Mouse (Mus musculus): ENCODE data around the gene Acot2. TPM values are rescaled to one million over a fixed set of nuclear protein-coding genes. Genes with fewer than 3 reads are reported as not detected.
"Not testable (repeated sequence)": the region's sequence is repeated elsewhere in the genome, so short reads cannot be mapped to it uniquely, and the experiment has no call there.

Gene Acot2
- polyA plus RNA-seq, 1 experiment from 2014 or later = 15.2 TPM

DNA sequence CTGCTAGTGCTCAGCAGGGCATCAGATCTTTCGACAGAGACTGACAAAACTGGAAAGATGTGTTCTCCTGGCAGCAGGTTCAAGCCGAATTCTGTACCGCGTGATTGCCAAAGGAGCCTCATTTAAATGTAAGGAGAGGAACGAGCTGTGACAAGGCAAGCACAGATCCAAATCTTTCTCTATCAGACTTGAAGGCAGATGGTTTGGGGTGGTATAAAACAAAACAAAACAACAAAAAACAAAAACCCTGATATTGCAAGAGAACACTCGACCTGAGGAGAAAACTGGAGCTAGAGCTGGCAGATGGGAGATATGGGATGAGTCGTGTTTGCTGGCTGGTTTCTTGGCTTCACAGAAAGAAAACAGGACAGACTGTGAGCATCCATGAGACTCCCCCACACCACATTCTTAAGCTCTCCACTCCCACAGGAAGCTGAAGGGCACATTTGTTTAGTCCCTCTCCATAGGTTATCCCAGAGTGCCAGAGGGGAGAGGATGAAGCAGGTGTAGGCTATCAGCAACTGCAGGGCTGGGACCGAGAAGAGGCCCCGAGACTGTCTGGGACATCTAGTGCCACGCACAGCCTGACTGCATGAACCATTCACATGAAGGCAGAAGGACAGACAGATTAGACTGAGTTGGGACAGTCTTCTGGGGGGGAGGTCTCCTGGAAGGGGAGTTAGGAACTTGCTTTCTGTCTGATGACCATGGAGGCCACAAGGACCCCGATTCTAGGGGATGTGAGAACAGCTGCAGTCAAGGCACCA is 10.9 kb downstream of the Acot2 start:
- ATAC-seq = no peak

DNA sequence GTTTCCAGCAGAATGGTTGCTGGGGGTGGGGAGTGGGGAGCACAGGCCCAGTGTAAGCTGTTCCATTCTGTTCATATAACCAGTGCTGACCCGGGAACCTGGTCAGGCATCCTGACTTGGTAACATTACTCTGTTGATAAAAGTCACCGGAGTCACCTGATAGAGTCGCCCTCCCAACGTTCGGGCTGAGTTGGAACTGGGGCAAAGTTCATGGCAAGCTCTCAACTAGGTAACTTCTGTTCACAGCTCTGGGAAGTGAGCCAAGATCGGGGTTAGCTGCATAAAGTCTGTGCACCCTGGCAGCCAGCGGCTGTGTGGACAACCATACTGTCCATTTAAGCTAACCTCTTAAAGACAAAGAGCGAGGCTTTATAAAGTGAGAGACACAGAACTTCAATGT is 11.6 kb downstream of the Acot2 start:
- ATAC-seq = peak; percentile 72; the same call in 1 of the 2 replicates

More for the DNA sequence above, 10.9 kb downstream of the Acot2 start:
- H3K4me3 ChIP-seq = no peak overlapping the region
- H3K9me3 ChIP-seq (replicated peaks) = 0 out of 2 replicates have a peak, but pooled peaks cover 5% of the 10 kb centered on the region
- H3K4me2 ChIP-seq = no peak overlapping the region
- H3K27me3 ChIP-seq (replicated peaks) = no peaks in the 10 kb centered on the region
- H3K36me3 ChIP-seq = peaks cover 3% of the 10 kb centered on the region
- no peak overlapping the region for H3K9ac ChIP-seq
- no peaks in the 10 kb centered on the region for H3K4me1 ChIP-seq
- 54% methylated on average over 11 of the region's 11 CpGs for WGBS (ENCODE audit: insufficient replicate concordance)
- 0 out of 2 replicates have a peak overlapping the region, but pooled peaks have one; percentile 37 for H3K27ac ChIP-seq

DNA sequence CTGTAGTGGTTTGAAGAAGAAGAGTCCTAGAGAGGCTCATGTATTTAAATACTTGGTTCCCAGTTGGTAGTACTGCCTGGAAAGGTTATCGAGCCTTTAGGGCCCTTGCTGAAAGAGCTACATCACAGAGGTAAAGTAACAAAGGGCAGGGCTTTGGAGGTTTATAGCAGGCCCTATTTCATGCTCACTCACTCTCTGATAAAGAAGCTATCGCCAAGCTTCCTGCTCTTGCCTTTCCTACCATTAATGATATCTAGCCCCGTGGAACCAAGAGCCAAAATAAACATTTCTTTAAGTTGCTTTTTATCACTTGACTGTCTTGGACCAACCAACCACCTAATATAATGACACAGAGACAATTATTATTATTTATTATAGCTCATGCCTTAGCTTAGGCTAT is 12.8 kb downstream of the Acot2 start:
- ATAC-seq = no peak

More for the DNA sequence above, 11.6 kb downstream of the Acot2 start:
- 70% methylated on average over 8 of the region's 8 CpGs for WGBS (ENCODE audit: insufficient replicate concordance)
- not testable (repeated sequence) for H3K4me3 ChIP-seq; H3K9ac ChIP-seq; H3K9me3 ChIP-seq (replicated peaks); H3K27me3 ChIP-seq (replicated peaks); H3K4me2 ChIP-seq; H3K36me3 ChIP-seq; H3K4me1 ChIP-seq; H3K27ac ChIP-seq

DNA sequence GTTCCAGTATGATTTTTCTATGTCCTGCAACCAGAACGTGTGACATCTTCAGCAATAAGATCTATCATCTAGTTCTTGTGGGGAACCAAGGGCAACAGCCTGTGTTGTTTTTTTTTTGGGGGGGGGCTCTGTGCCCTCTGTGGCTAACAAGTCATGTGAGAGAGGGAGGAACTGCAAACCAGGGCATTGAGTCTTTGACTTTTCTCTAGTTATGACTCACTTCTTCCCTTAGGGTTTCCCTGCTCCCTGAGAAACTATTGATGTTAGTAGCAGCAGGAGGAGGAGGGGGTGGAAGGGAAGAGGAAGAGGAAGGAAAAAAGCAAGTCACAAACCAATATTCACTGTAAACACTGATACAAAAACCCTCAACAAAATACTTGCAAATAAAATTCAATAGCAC is 16.2 kb downstream of the Acot2 start:
- Histone ChIP-seq H3K4me1 (no peaks in the 10 kb centered on the region), H3K27me3 (replicated peaks) (peaks cover 8% of the 10 kb centered on the region), H3K27ac (no peak overlapping the region), H3K9ac (no peak overlapping the region), H3K36me3 (no peaks in the 10 kb centered on the region), H3K4me2 (no peak overlapping the region), H3K4me3 (no peak overlapping the region), H3K9me3 (replicated peaks) (0 out of 2 replicates have a peak, but pooled peaks cover 5% of the 10 kb centered on the region)
- 54% methylated on average over 1 of the region's 1 CpGs for WGBS (ENCODE audit: insufficient replicate concordance)
- ATAC-seq = no peak

More for the DNA sequence above, 12.8 kb downstream of the Acot2 start:
- H3K9me3 ChIP-seq (replicated peaks) = 0 out of 2 replicates have a peak, but pooled peaks cover 5% of the 10 kb centered on the region
- H3K4me2 ChIP-seq = no peak overlapping the region
- H3K36me3 ChIP-seq = no peaks in the 10 kb centered on the region
- no peak overlapping the region for H3K4me3 ChIP-seq
- no peaks in the 10 kb centered on the region for H3K4me1 ChIP-seq
- H3K27ac ChIP-seq = no peak overlapping the region
- no peaks in the 10 kb centered on the region for H3K27me3 ChIP-seq (replicated peaks)
- no peak overlapping the region for H3K9ac ChIP-seq
- WGBS (ENCODE audit: insufficient replicate concordance) = 57% methylated on average over 3 of the region's 3 CpGs

DNA sequence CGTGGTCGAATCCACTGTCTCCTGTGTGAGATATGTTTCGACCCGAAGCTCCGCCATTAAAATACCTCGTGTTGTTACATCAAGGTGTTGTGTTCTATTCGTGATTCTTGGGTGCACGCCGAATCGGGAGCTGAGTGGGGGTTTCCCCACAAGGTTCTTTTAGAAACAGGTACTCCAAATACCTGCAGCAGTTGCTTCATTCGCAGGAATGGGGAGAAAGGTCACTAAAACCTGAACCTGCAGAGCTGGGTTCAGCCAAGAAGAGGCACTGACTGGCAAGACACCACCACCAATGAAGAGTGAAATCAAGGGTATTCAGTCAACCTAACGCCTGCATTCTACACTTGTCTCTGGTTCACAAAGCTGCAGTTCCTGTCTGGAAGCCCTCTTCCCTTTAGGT is 20.6 kb downstream of the Acot2 start:
- Histone ChIP-seq H3K27me3 (replicated peaks) (peaks cover 47% of the 10 kb centered on the region), H3K4me2 (no peak overlapping the region), H3K36me3 (no peaks in the 10 kb centered on the region), H3K27ac (no peak overlapping the region), H3K9me3 (replicated peaks) (no peaks in the 10 kb centered on the region), H3K4me3 (no peak overlapping the region), H3K9ac (no peak overlapping the region), H3K4me1 (no peaks in the 10 kb centered on the region; the same call in 1 of the 2 replicates)
- ATAC-seq = no peak
- WGBS (ENCODE audit: insufficient replicate concordance) = 72% methylated on average over 11 of the region's 12 CpGs

DNA sequence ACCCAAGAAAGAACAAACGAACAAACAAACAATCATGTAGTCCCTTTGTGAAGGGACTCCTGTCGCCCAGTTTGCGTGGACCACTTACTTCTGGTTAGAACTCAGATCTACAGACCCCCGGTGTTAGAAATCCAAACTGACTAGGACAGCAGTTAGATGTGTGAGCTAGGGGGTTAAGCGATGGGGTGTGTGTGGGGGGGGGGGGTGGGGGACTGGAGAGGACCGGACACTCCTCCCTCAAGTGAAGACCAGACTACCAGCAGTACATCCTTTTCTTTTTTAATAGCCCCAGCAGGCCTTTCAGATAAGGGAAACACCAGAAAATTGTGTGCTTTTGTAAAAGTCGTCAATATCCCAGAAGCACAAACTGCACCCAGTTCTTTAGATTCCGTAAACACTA is 21.1 kb downstream of the Acot2 start:
- H3K27ac ChIP-seq = no peak overlapping the region
- H3K4me2 ChIP-seq = 0 out of 2 replicates have a peak overlapping the region, but pooled peaks have one; percentile 56
- no peak overlapping the region; the same call in 1 of the 2 replicates for H3K4me3 ChIP-seq
- H3K36me3 ChIP-seq = no peaks in the 10 kb centered on the region
- no peak for ATAC-seq
- H3K9me3 ChIP-seq (replicated peaks) = no peaks in the 10 kb centered on the region
- 55% methylated on average over 8 of the region's 8 CpGs for WGBS (ENCODE audit: insufficient replicate concordance)
- H3K4me1 ChIP-seq = no peaks in the 10 kb centered on the region; the same call in 1 of the 2 replicates
- H3K27me3 ChIP-seq (replicated peaks) = peaks cover 47% of the 10 kb centered on the region
- H3K9ac ChIP-seq = no peak overlapping the region

DNA sequence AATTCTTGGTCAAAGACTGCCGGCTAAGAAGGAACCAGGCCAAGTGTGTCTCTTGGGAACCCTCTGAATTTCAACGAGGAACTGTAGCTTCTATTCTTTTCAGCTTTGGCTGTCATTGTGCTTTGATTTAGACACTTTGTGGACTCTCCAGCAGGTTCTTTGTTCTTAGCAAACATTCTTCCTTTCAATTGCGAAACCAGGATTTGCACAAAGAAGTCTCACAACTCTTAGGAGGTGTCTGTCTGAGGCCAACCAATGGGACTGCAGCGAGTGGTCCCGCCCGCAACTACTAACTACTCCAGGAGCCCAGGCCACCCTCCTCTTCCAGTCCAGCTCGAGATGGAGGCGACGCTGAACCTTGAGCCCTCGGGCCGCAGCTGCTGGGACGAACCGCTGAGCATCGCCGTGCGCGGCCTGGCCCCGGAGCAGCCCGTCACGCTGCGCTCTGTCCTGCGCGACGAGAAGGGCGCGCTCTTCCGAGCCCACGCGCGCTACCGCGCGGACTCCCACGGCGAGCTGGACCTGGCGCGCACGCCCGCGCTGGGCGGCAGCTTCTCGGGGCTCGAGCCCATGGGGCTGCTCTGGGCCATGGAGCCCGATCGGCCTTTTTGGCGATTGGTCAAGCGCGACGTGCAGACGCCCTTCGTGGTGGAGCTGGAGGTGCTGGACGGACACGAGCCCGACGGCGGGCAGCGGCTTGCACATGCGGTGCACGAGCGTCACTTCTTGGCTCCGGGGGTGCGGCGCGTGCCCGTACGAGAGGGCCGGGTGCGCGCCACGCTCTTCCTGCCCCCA is 21.7 kb downstream of the Acot2 start, which contains the start of gene Acot1:
Gene Acot1, plus strand, starts transcription at position 320 of the 795 bp plus-strand sequence.
- H3K36me3 ChIP-seq; H3K9ac ChIP-seq; H3K9me3 ChIP-seq (replicated peaks); H3K4me1 ChIP-seq: not testable (repeated sequence)
- Histone ChIP-seq H3K27me3 (replicated peaks) (peaks cover 47% of the 10 kb centered on the region), H3K4me3 (peak within 1 kb of the TSS; percentile 46), H3K27ac (0 out of 2 replicates have a peak within 1 kb of the TSS, but pooled peaks have one; percentile 20), H3K4me2 (peak within 1 kb of the TSS; percentile 56)
- peak; percentile 51; the same call in 1 of the 2 replicates for ATAC-seq
- WGBS (ENCODE audit: insufficient replicate concordance) = 2% methylated on average over 69 of the region's 70 CpGs

DNA sequence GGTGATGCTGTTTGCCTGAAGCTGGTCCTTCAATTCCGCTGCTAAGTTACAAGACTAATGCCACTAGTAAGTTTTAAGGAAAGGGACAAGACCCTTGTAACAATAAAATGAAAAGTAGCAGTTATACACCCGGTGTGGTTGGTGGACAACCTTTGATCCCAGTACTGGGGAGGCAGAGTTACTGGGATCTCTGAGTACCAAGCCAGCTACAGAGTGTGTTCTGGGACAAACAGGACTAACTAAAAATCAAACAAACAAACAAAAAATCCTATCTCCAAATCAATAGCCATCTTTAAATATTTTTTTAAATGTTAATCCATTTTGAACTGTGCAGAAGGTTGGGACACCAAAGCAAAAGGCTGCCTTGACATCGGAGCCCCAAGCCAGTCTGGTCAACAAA is 22.5 kb downstream of the Acot2 start:
- no peaks in the 10 kb centered on the region for H3K9me3 ChIP-seq (replicated peaks)
- 69% methylated on average over 3 of the region's 3 CpGs for WGBS (ENCODE audit: insufficient replicate concordance)
- H3K36me3 ChIP-seq = no peaks in the 10 kb centered on the region
- H3K4me3 ChIP-seq = peak overlapping the region; percentile 46
- no peak for ATAC-seq
- peak overlapping the region; percentile 56 for H3K4me2 ChIP-seq
- no peak overlapping the region for H3K27ac ChIP-seq
- H3K9ac ChIP-seq = no peak overlapping the region
- peaks cover 47% of the 10 kb centered on the region for H3K27me3 ChIP-seq (replicated peaks)
- H3K4me1 ChIP-seq = no peaks in the 10 kb centered on the region; the same call in 1 of the 2 replicates

DNA sequence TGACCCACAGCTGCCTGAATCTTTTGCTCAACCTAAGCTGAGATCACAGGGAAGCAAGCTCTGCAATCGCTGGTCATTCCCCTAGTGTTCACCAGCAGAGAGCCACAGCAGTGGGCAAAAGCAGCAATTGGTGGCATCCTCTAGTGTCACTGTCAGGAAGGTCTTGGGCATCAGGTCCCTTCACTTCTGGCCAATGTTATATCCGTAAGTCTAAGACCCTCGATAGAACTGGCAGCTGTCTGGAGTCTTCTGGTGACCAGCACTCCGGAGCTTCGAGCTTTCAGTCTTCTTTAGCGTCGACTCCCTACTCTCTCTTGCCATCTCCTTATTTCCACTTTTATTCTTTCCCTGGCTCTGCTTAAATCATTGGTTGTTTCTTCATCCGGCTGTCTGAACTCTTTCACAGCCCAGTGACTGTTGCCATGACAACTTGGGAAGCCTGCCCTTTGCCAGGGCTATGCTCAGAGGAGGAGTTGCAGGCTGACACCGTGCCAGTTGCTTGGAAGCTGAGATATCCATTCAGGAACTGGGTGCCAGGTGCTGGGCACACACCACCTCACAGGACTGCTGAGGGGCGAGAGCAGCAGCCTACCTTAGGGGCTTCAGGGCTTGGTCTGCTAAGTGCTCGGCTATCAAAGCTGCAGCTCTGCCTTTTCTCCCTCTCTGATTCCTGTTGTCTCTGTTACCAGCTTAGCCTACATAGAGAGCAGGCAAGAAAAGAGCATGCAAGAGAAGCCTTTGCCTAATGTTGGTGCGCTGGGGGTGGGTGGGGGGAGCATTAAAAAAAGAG is 23.8 kb downstream of the Acot2 start:
- ATAC-seq = no peak
- 0 out of 2 replicates have a peak overlapping the region, but pooled peaks have one; percentile 3 for H3K4me3 ChIP-seq
- no peak overlapping the region for H3K27ac ChIP-seq
- no peak overlapping the region for H3K9ac ChIP-seq
- H3K4me1 ChIP-seq = no peaks in the 10 kb centered on the region; the same call in 1 of the 2 replicates
- H3K4me2 ChIP-seq = peak overlapping the region; percentile 24
- H3K27me3 ChIP-seq (replicated peaks) = peaks cover 47% of the 10 kb centered on the region
- no peaks in the 10 kb centered on the region for H3K9me3 ChIP-seq (replicated peaks)
- H3K36me3 ChIP-seq = no peaks in the 10 kb centered on the region
- WGBS (ENCODE audit: insufficient replicate concordance) = 58% methylated on average over 12 of the region's 12 CpGs

DNA sequence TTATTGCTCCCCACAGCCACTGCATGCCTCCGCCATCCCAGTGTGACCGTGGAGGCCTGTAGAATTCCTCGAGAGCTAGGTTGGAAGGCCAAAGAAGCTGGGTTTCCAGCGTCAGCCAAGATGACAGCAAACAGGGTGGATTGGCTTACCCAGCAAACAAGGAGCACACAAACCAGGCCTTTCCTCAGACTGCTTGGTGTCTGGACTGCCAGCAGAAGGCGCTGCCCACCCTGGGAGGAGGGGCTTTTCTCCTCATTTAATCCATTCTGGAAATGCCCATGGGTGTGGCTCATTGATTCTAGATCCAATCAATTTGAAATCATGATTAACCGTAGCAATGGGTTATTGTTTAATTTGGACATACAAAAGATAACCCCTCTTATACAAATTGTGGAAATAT is 25.5 kb downstream of the Acot2 start:
- Histone ChIP-seq H3K9me3 (replicated peaks) (no peaks in the 10 kb centered on the region), H3K4me2 (no peak overlapping the region), H3K9ac (no peak overlapping the region), H3K4me3 (no peak overlapping the region), H3K4me1 (no peaks in the 10 kb centered on the region; the same call in 1 of the 2 replicates), H3K36me3 (no peaks in the 10 kb centered on the region), H3K27ac (no peak overlapping the region), H3K27me3 (replicated peaks) (peaks cover 46% of the 10 kb centered on the region)
- ATAC-seq = no peak
- WGBS (ENCODE audit: insufficient replicate concordance) = 61% methylated on average over 6 of the region's 6 CpGs

DNA sequence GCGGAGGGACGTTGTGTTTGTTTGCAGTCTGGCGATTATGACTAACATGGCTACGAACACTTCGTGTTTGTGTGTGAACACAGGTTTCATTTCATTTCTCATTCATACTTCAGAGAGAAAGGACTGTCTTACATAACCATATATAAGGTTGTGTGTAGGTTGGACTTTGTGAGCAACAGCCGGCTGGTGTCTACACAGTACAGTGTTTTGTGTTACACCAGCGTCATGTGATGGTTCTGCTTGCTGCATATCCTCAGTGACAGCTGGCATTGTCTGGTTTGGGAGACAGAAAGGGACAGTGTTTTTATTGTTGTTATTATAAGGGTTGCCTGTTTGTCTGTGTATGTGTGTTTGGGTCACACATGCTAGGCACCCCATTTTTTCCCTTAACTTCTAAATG is 26.0 kb downstream of the Acot2 start:
- Histone ChIP-seq H3K4me3 (no peak overlapping the region), H3K27ac (no peak overlapping the region), H3K36me3 (no peaks in the 10 kb centered on the region), H3K4me1 (no peaks in the 10 kb centered on the region; the same call in 1 of the 2 replicates), H3K4me2 (no peak overlapping the region), H3K9ac (no peak overlapping the region), H3K27me3 (replicated peaks) (peaks cover 40% of the 10 kb centered on the region), H3K9me3 (replicated peaks) (no peaks in the 10 kb centered on the region)
- no peak for ATAC-seq
- WGBS (ENCODE audit: insufficient replicate concordance) = 78% methylated on average over 7 of the region's 7 CpGs

All from liver, embryonic 12.5 days (tissue).